Mouse (Mus musculus) hindbrain, embryonic 14.5 days (tissue): ENCODE results near the gene Iqcn. TPM values are rescaled to one million over a fixed set of nuclear protein-coding genes. Genes with fewer than 3 reads are reported as not detected.

ENCODE experiments used
- ATAC-seq: fragments of 200-750 bp; cut with Nextera tagmentation; 2 replicates; pipeline ENCODE4 v1.8.0; 2017; ENCODE audit warnings: moderate number of reproducible peaks, mild to moderate bottlenecking, moderate TSS enrichment, moderate library complexity; ENCODE audit not compliant: low FRiP score
- DNase-seq: peaks from one replicate; pipeline ENCODE4 v3.0.0-alpha.2; 2015; ENCODE audit warnings: low spot score
- H3K27ac ChIP-seq: fragments of 300-500 bp; sonication (generic); 2 replicates; pipeline ENCODE4 v1.5.1; 2014; ENCODE audit warnings: mild to moderate bottlenecking, moderate library complexity
- H3K27me3 ChIP-seq: fragments of 300-500 bp; sonication (generic); 2 replicates; pipeline ENCODE4 v1.6.1; 2014; ENCODE audit warnings: mild to moderate bottlenecking, low read length, mixed read lengths; ENCODE audit not compliant: control insufficient read depth, insufficient read depth
- H3K36me3 ChIP-seq: fragments of 300-500 bp; sonication (generic); replicated peaks from 2 replicates; pipeline ENCODE4 v1.6.1; 2014; ENCODE audit not compliant: control insufficient read depth, insufficient read depth
- H3K4me1 ChIP-seq: fragments of 300-500 bp; sonication (generic); replicated peaks from 2 replicates; pipeline ENCODE4 v1.6.1; 2014; ENCODE audit warnings: antibody characterized with exemption, low read length, mixed read lengths; ENCODE audit not compliant: control insufficient read depth, insufficient read depth
- H3K4me2 ChIP-seq: fragments of 300-500 bp; sonication (generic); replicated peaks from 2 replicates; pipeline ENCODE4 v1.6.1; 2014; ENCODE audit warnings: mild to moderate bottlenecking, moderate library complexity
- H3K4me3 ChIP-seq: fragments of 300-500 bp; sonication (generic); replicated peaks from 2 replicates; pipeline ENCODE4 v1.5.1; 2014; ENCODE audit warnings: mild to moderate bottlenecking, low read length
- H3K9ac ChIP-seq: fragments of 300-500 bp; sonication (generic); 2 replicates; pipeline ENCODE4 v1.6.1; 2014
- H3K9me3 ChIP-seq: fragments of 300-500 bp; sonication (generic); 2 replicates; pipeline ENCODE4 v1.6.1; 2016; ENCODE audit warnings: low read length; ENCODE audit not compliant: control insufficient read depth
- WGBS: fragments of 180-500 bp; shearing (Covaris S2); extraction: QIAGEN DNeasy Blood & Tissue Kit; methylation state at CpG from one replicate; pipeline ENCODE4 v1.1.7; 2014; 5-methylcytosine and 5-hydroxymethylcytosine counted together
- polyA plus RNA-seq: library from polyadenylated mRNA; unstranded; fragments of >200 nt; fragmentation: Nextera tagmentation; extraction: Ambion mirVana; gene quantifications from 2 replicates; pipeline ENCODE4 v1.2.1, GENCODE M21; 2014

Iqcn gene
- polyA plus RNA-seq, 1 experiment from 2014 or later, result 0.15 TPM

DNA sequence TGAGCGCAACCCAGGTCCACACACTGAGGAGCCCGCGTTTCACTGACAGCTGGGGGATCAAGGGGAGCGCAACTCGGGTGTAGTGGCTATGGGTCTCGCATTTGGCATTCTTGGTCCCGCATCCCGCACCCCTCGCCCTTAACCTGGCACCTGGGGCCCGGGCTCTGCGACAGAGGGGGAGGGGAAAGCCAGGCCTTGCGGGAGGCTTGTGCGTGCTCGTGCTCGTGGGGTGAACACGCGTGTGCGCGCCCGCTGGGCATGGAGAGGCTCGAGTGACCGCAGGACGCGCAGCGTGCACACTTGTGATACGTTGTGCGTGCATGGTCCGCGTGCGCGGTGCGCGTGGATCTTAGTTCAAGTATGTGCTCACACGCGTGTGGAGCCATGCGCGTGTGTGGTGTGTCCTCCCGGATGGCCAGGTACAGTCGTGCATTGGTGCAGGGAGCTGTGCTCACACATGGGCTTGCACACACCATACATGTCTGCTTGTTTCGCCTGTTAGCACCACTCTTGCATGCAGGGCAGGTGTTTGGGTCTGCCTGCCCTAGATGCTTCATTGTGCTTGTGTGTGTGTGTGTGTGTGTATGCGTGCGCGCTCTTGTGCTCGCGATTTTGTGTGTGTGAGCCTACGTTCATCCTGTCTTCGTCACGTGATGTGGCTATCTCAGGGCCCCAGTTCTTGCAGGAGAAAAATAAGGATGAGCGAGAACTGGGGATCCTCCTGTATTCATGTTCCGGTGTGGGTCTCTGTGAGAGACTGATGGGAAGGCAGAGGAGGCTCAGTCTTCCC, 51.8 kb downstream of the Iqcn start:
- Histone ChIP-seq H3K36me3 (peaks cover 29% of the 10 kb centered on the region), H3K27ac (peak overlapping the region; percentile 92), H3K9ac (peak overlapping the region; percentile 81), H3K9me3 (no peaks in the 10 kb centered on the region), H3K4me2 (peak overlapping the region; percentile 87), H3K4me3 (peak overlapping the region; percentile 63), H3K4me1 (peaks cover 22% of the 10 kb centered on the region), H3K27me3 (no peaks in the 10 kb centered on the region)
- DNase-seq (peak; percentile 77), ATAC-seq (peak; percentile 53)
- WGBS, result 12% methylated on average over 50 of the region's 50 CpGs

DNA sequence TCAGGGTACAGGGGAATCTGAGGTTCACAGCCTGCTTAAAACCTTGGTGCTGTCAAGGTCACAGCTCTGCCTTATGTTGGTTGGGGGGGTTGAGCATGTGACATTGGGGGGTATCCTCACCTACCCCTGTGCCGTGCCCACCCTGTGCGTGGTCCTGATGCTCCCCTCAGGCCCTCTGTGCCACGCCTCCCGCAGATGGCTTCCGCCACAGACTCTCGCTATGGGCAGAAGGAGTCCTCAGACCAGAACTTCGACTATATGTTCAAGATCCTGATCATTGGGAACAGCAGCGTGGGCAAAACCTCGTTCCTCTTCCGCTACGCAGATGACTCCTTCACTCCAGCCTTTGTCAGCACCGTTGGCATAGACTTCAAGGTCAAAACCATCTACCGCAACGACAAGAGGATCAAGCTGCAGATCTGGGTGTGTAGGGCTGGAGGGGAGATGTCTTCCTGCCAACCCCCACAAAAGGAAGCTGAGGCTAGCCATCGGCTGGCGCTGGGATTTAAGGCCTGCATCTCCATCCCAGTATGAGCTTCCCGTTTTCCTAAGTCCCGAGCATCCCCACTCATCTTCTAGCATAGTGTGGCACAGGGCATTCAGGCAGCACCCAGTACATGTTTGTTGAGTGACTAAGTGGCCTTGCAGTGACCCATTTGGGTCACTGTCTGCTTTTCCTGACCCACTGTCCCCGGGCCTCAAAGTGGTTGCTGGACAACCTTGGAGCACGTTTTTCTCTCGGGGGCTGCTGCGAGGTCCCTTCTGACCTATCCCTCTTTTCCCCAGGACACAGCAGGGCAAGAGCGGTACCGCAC, 52.6 kb downstream of the Iqcn start:
- Histone ChIP-seq H3K27ac (peak overlapping the region; percentile 92; the same call in 1 of the 2 replicates), H3K4me3 (peak overlapping the region; percentile 63), H3K4me1 (peaks cover 25% of the 10 kb centered on the region), H3K9ac (peak overlapping the region; percentile 81), H3K27me3 (no peaks in the 10 kb centered on the region), H3K9me3 (no peaks in the 10 kb centered on the region), H3K36me3 (peaks cover 29% of the 10 kb centered on the region), H3K4me2 (peak overlapping the region; percentile 87)
- no peak for DNase-seq
- WGBS, result 82% methylated on average over 24 of the region's 24 CpGs
- ATAC-seq, result no peak

DNA sequence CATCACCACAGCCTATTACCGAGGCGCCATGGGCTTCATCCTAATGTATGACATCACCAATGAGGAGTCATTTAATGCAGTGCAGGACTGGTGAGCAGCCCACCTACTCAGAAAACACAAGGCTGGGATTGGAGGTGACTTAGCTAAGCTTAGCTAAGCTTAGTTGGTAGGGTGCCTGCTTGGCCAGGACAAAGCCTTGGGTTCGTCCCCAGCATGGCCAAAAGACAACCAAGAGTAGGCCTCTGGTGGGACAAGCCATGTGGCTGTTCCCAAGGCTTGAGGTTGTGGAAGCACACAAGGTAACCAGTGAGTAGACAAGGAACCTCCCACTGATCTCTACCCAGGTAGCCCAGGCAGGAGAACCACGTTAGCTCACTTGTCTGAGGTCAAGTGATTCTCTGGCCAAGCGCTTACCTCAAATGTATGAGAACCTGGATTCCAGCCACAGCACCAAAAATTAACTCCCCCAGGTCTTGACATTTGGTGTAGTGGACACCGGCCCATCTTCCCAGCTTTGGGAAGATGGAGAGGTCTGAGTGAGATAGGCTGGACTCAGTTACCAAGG, 53.3 kb downstream of the Iqcn start:
- peaks cover 29% of the 10 kb centered on the region for H3K36me3 ChIP-seq
- H3K4me1 ChIP-seq, result peaks cover 30% of the 10 kb centered on the region
- ATAC-seq (no peak), DNase-seq (no peak)
- H3K27me3 ChIP-seq, result no peaks in the 10 kb centered on the region
- no peak overlapping the region for H3K4me2 ChIP-seq
- no peak overlapping the region for H3K4me3 ChIP-seq
- H3K27ac ChIP-seq, result no peak overlapping the region
- H3K9me3 ChIP-seq, result no peaks in the 10 kb centered on the region
- no peak overlapping the region for H3K9ac ChIP-seq
- WGBS, result 92% methylated on average over 6 of the region's 6 CpGs

DNA sequence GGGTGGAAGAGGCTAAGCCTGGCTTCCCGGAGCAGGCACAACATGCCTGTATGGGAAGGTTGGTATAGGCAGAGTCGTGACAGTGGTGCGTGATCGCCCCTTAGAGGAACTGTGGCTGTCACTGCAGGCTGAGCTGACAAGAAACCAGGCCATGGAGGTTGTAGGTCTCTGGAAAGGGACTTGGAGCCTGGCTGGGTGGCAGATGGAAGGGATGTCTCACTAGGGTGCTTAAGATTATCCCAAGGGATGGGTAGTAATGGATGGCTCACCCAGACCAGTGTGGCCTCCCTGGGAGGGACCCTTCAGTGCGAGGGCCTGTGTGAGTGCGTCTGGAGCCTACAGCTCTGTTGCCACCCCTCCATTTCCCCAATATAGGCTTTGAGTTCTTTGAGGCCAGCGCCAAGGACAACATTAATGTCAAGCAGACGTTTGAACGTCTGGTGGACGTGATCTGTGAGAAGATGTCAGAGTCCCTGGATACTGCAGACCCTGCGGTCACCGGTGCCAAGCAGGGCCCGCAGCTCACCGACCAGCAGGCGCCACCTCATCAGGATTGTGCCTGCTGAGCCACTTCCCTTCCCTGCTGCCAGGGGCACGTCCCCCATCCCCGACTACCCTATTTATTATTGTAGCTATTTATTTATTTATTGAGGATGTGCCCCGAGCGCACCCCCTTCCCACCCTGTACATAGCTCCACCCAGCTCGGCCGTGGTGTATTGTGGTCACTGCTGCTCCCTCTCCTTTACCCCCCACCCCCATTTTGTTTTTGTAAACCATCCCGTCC, 54.5 kb downstream of the Iqcn start:
- DNase-seq (no peak), ATAC-seq (no peak)
- H3K36me3 ChIP-seq, result peaks cover 29% of the 10 kb centered on the region
- H3K27ac ChIP-seq, result no peak overlapping the region
- H3K4me1 ChIP-seq, result peaks cover 31% of the 10 kb centered on the region
- no peak overlapping the region for H3K4me3 ChIP-seq
- WGBS, result 52% methylated on average over 22 of the region's 22 CpGs
- peak overlapping the region; percentile 22; the same call in 1 of the 2 replicates for H3K9ac ChIP-seq
- no peaks in the 10 kb centered on the region for H3K27me3 ChIP-seq
- H3K4me2 ChIP-seq, result no peak overlapping the region
- H3K9me3 ChIP-seq, result no peaks in the 10 kb centered on the region

DNA sequence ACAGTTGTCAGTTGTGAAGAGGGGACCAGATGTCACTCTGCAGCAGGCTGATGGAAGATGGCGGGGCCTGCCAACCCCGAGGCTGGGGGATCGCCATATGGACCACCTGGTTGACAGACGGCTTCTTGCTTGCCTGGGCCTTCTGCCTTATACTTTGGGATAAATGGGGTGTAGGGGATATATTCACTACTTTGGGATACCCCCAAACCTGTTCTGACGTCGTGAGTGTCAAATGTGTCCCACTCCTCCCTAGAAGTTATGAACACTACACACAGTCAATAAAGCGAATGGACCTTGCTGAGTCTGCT, 55.0 kb downstream of the Iqcn start:
- Histone ChIP-seq H3K4me2 (no peak overlapping the region), H3K9ac (no peak overlapping the region), H3K4me1 (peaks cover 31% of the 10 kb centered on the region), H3K27ac (no peak overlapping the region), H3K27me3 (no peaks in the 10 kb centered on the region), H3K9me3 (no peaks in the 10 kb centered on the region), H3K4me3 (no peak overlapping the region), H3K36me3 (peaks cover 29% of the 10 kb centered on the region)
- no peak for ATAC-seq
- DNase-seq, result no peak
- 69% methylated on average over 7 of the region's 7 CpGs for WGBS

DNA sequence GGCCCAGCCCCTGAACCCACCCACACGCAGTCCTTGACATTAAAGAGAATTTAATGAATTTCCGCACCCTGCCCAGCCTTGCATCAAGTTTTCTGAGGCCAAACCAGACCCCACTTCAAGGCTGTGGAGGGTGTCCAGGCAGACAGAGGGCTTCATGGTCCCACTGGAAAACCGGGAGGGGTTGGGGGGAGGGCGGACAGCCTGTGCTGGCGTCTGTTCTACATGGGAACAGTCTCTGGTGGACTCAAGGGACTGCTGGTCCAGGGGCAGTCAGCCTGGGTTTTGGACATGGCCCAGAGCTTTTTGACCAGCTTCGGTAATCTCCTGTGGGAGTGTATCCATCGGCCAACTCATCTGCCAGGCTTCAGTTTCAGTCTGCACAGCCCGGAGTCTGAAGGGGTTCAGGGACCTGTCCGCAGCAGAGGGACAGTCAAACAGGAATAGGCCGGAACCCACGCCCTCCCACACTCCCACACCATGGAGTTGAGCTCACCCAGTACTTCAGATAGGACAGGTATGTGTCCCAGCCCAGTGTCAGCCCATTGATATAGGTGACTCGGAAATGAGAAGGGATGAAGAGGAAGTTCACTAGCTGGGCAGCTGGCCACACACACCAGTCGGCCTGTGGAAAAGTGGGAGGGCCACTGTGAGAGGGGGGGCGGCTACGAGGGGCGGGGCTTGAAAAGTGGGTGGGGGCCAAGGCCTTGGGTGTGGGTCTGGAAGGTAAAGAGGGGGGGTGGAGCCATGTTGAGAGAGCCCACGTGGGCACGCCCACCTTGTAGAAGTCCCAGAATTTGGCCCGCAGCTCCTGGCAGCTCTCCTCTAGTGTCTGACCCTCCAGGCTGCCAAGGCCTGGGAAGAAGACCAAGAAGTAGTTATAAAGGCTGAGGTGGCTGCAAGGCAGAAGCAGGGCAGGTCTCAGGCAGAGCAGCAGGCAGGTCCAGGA, 55.6 kb downstream of the Iqcn start:
- Histone ChIP-seq H3K27me3 (no peaks in the 10 kb centered on the region), H3K9ac (no peak overlapping the region), H3K4me3 (no peak overlapping the region), H3K27ac (peak overlapping the region; percentile 49; the same call in 1 of the 2 replicates), H3K9me3 (no peaks in the 10 kb centered on the region), H3K4me2 (0 out of 2 replicates have a peak overlapping the region, but pooled peaks have one; percentile 75), H3K36me3 (peaks cover 29% of the 10 kb centered on the region), H3K4me1 (peaks cover 31% of the 10 kb centered on the region)
- ATAC-seq (no peak), DNase-seq (no peak)
- 68% methylated on average over 19 of the region's 19 CpGs for WGBS

DNA sequence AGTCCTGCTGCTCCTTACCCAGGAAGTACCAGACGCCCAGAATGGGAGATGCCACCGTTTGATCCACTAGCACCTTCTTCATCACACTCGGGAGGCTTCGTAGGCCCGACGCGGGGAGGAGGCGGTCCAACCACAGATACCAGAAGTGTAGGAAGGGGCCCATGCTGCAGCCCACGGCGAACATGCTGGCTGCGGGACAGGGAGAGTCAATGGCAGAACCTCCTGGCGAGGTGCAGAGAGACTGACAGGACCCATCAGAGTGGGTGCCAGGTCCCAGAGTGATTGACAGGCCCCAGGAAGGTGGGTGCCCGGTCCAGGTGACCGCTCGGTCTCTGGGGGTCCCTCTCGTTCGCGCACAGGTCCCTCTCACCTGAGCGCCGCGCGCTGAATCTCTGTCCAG, 57.1 kb downstream of the Iqcn start:
- peak overlapping the region; percentile 48 for H3K4me3 ChIP-seq
- H3K9ac ChIP-seq, result peak overlapping the region; percentile 71
- H3K27ac ChIP-seq, result peak overlapping the region; percentile 69
- H3K27me3 ChIP-seq, result no peaks in the 10 kb centered on the region
- 2% methylated on average over 22 of the region's 22 CpGs for WGBS
- H3K9me3 ChIP-seq, result no peaks in the 10 kb centered on the region
- peaks cover 29% of the 10 kb centered on the region for H3K36me3 ChIP-seq
- no peak for DNase-seq
- H3K4me2 ChIP-seq, result peak overlapping the region; percentile 75
- peak; percentile 26; the same call in 1 of the 2 replicates for ATAC-seq
- H3K4me1 ChIP-seq, result peaks cover 27% of the 10 kb centered on the region

DNA sequence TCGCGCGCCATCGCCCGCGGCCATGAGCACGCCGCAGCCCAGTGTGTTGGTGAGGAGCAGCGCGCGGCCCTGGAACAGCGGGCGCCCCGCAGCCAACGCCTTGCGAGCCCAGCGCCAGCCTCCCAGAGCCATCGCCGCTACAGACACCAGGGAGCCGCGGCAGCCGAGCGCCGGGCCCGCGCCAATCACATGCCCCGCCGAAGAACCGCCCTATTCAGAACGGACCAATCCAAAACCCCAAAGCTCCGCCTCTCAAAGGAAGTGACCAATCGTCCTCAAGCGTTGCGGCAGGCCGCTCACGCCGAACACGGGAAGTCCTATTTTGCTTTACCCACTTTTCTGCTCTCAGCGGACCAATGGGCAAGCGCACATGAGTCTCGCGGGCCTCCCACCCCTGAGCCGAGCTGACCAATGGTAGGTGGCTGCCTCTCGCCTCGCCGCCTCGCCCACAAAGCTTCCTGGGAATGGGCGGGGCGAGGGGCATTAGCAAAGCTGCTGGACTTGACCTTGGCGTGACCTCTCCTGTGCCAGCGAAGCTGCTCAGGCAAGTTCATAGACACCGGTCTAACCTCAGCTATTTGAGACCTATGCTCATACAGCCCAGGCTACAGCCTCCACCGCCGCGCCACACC, 57.6 kb downstream of the Iqcn start, which contains the start of gene Mpv17l2:
Mpv17l2 (minus strand) TSS at position 172 of the 632 bp plus-strand sequence.
- Histone ChIP-seq H3K4me2 (peak within 1 kb of the TSS; percentile 75), H3K9me3 (no peaks in the 10 kb centered on the region), H3K4me1 (peaks cover 24% of the 10 kb centered on the region), H3K27ac (peak within 1 kb of the TSS; percentile 77), H3K9ac (peak within 1 kb of the TSS; percentile 71), H3K4me3 (peak within 1 kb of the TSS; percentile 48), H3K27me3 (no peaks in the 10 kb centered on the region), H3K36me3 (peaks cover 29% of the 10 kb centered on the region)
- under 1% methylated on average over 54 of the region's 55 CpGs for WGBS
- DNase-seq (peak; percentile 97), ATAC-seq (peak; percentile 96)
